In the genomic region with DNA sequence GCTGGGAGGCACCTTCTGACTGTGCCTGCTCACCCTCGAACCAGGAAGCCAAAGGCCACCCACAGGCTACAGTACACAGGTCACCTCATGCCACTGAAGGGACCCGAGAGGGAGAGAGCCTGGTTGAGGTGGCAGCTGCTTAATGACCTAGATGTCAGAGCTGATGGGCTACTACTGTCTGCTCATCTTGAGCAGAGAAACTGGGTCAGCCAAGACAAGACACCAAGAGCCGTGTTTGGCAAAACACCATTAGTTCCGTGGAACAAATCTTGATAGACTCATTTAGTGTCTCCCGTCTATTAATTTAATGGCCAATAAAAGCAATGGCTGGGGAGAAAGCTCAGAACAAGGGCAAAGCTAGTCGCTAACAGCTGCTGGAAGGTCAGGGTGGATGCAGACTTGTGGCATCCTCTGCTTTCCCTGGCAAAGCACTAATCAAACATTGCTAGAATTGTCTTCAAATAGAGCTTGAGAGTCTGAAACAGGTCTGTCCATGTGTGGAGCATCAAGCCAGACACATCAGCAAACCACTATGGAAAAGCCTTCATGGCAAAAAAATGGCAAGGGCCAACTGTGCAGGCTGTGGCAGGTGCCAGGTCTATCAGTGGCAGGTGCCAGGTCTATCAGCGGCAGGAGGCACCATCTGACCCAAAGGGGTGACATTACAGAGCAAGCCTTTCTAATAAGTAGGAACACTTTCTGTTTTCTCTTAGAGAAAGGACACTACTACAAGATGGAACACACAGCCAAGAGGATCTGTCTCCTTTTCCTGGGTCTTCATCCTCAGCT, we compare ENCODE assay signal across 21 mouse cellular contexts.
DNase-seq lines count a peak whose midpoint lies in the region; ATAC-seq lines count a peak whose summit lies in the region.
"Had no signal": no experiment of that assay in that cellular context is flagged by ENCODE, and none has a peak within 500 bp of the region (broad histone marks: within the 10 kb centered on the region; RNA-seq: fewer than 3 reads in every experiment).

No protein-coding gene starts in this region.

- ATAC-seq in cerebellum, adult (ENCODE audit: insufficient number of reproducible peaks, low FRiP score, low TSS enrichment) = peak; percentile 80
- ATAC-seq: activated CD4-positive, CD25-positive, alpha-beta regulatory T cell, adult 4 months; forebrain, embryonic 13.5 days; inflammation-experienced regulatory T-cells, adult 6 months; liver, postnatal 0 days had no signal

- no peak for DNase-seq in cerebellum, postnatal 4 days (ENCODE audit: low spot score in 2 of 2)
- DNase-seq in brain, adult 2 months (ENCODE audit: low read depth, low spot score) = peak; percentile 32
- DNase-seq in cerebellum, postnatal 10 days = peak; percentile 29 to 34
- DNase-seq in retina, postnatal 7 days (ENCODE audit: low read depth, low spot score) = peak; percentile 19
- DNase-seq in adrenal gland, adult (ENCODE audit: inconsistent age in 2 of 2, low spot score in 1 of 2) = no peak
- DNase-seq in right cerebral cortex, postnatal 4 days = no peak
- DNase-seq: adrenal gland, postnatal 10 days; embryo, embryonic 11 days; gastrocnemius, adult 2 months; kidney, adult 9 months; kidney, postnatal 25 days; layer of hippocampus, postnatal 36 days; liver, postnatal 0 days; lung, postnatal 36 days; midbrain, embryonic 14.5 days; right cerebral cortex, postnatal 25 days; thymus, postnatal 25 days had no signal

Comparison
In these comparisons a context has a peak if more than half of its experiments do, and no peak if none do; other contexts are left out.
1. DNase-seq: peak in brain, adult 2 months (single experiment), cerebellum, postnatal 10 days (2 of 2) and retina, postnatal 7 days (single experiment); none in cerebellum, postnatal 4 days (0 of 2), adrenal gland, adult (0 of 2) and right cerebral cortex, postnatal 4 days (single experiment).